Mouse (Mus musculus) erythroid progenitor cell, adult 5-6 weeks (primary cell): ENCODE results near the gene Fhl3. TPM values are rescaled to one million over a fixed set of nuclear protein-coding genes. Genes with fewer than 3 reads are reported as not detected.

ENCODE experiments used
- ATAC-seq: replicated peaks from 2 replicates; pipeline ENCODE4 v1.8.0; 2016; ENCODE audit warnings: moderate number of reproducible peaks, mild to moderate bottlenecking, moderate TSS enrichment, inconsistent platforms; ENCODE audit not compliant: poor library complexity, low FRiP score, severe bottlenecking
- total RNA-seq, 2 experiments: library from RNA; stranded (forward) in 1 of 2; stranded (reverse) in 1 of 2; fragments of 150-400 nt in 1 of 2; fragments of 186-747, 209-891 nt in 1 of 2; gene quantifications; 2 replicates each; pipeline versions ENCODE4 v1.2.3 to v1.2.4; 2015 to 2017; ENCODE audit warnings: low replicate concordance in 2 of 2

Gene Fhl3
- total RNA-seq, 2 experiments from 2014 or later = not detected

DNA sequence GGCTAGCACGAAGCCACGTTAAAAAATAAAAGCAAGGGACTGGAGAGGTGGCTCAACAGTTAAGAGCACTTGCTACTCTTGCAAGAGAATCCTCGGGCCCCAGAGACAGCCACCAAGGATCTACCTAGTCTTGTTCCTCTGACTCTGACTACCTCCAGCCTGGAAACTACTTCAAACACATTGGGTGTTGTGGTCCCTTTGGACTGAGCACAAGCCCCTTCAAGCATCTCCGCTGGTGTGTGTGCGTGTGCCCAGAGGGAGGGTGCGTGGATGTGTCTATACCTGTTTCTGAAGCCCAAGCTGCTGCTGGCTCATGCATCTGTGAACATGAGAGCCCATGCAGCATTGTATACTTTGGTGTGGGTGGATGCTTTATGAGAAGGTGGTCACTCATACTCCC lies 24.5 kb upstream of the Fhl3 start:
- no peak for ATAC-seq

DNA sequence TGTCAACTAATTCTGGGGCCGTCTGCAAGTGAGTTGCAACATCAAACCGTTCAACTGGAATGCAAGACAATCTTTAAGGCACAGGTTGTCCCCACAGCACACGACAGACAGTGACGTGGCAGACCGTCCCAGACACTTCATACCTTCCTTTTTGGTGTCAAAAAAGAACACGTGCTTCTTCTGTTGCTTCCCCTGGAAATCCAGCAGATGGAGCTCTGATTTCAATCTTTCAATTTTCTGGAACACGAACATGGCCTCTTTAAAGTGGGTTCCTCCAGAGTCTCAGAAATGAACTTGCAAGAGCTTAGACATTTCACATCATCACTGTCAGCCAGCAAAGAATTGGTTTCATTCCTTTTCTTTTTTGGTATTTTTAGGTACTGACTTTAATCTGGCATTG lies 18.2 kb upstream of the Fhl3 start:
- ATAC-seq = no peak

DNA sequence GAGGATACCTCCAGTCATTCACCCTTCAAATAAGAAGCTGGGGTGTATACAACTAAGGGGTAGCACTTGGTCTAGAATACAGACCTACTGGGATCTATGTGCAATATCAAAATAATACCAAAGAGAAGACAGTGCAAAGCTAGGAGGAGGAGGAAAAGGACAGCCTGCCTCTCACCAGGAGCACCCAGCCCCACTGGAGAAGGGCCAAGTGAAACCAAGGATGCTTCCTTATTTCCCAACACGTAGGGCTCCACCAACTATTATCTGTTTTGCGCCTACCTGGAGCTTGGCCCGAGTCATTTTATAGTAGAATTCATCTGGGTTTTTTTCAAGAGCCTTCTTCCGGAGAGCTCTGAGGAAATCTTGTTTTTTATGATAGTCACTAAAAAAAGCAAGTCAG lies 17.0 kb upstream of the Fhl3 start:
- ATAC-seq = no peak

- no peak for ATAC-seq
These were observed 15.5 kb upstream of the Fhl3 start for GRCm38 (mm10) chr4:124685004-124685403.

DNA sequence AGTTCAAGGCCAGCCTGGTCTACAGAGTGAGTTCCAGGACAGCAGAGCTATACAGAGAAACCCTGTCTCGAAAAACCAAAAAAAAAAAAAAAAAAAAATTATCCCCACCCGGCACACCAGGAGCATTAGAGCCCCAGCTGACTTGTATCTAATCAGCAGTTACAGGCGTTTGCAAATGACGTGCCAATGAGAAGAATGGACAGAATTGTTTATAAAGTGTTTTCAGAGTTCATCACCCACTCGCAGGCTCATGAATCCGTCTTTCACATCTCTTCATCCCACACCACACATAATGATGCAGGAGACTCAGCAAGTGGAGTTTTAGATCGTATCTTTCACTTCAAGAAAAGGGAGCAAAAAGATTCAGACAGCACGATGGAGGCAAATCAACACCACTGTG lies 15.0 kb upstream of the Fhl3 start:
- ATAC-seq = no peak

DNA sequence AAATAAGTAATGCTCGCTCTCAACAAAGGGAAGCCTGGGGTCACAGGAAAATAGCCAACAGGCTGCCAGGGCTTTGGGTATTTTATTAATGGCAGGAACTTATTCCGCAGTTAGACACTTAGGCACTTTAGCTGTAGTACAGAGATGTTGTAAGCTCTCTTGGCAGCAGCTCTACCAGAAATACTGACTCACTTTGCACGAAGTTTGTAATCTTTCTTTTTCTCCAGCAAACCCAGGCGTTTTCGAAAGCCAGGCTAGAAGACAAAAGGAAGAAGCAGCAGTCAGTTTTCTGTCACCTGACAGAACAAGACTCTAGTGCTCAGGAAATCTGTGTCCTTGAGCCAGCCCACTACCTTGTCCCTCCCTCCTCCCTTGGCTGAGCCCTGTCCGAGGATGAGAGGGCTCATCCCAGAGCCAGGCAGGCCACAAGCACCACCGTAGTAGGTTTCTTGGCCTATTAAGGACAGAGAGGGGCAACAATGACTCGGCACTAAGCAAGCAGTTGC lies 14.6 kb upstream of the Fhl3 start:
- no peak for ATAC-seq

- ATAC-seq = no peak
These were observed 9.0 kb upstream of the Fhl3 start for GRCm38 (mm10) chr4:124691455-124691854.

DNA sequence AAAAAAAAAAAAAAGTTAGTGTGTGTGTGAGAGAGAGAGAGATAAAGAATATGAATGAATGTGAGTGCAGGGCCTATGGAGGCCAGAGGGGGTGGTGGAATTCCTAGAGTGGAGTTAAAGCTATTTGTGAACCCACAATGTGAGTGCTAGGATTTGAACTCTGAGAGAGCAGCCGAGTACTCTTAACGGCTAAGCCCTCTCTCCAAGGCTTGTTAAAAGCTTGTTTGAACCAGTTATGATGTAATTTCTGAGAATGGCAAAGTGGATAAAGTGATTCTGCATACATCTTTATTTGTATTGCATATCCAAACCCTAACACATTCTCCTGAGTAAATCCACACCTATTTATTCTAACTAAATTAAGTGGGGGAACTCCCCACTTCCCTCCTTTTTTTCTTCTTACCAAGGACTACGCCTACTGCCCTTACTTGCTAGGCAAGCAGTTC lies 8.1 kb upstream of the Fhl3 start:
- no peak for ATAC-seq

DNA sequence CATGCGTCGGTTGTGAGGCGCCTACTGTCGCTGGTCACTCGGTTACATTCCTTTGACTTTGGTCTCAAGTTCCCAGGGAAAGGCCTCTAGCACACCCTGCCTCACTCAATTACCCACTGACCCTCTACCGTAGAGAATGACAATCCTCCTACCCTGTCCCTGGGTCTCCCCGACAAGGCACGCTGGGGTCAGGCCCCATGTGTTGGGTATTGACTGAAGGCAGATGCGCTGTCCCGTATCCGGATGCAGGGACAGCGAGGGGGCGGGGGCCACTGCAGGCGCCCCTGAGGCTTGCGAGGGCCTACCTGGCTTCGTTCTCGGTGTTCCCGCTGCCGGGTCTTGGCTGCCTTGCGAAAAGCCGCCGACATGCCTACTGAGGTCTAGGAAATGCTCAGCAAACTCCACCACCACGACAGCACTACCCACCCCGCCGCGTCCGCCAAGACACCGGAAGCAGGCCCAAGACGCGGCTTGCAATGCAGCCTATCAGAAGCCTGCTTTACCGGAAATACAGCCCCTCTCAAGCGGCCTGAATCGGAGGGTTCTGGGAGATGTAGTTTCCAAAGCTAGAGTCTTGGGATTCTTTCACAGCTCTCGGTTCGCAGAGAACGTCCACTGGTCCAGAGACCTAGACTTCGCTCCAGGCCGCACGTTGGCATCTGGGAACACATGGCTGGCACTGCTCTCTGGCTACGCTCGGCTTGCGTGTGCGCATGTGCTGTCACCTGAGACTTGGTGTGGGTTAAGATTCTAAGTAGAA lies 7.2 kb upstream of the Fhl3 start, which contains the start of gene Utp11:
Utp11 (minus strand) TSS at position 466 of the 760 bp plus-strand sequence.
- ATAC-seq = peak; percentile 99

DNA sequence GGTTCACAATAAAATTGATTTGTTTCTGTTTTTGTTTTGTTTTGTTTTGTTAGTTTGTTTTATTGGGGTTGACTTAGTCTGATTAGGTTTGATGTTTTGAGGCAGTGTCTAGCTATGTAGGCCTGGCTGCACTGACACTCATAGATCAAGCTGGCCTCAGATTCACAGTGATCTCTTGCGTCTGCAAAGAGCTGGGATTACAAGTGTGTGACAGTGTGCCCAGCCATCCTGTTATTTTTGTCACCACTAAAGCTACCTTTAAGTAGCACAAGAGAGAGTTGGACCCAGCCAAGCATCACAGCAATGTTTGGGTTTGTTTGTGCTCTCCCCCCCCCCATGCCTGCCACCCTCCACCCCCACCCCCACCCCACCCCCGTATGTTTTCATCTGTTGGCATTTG lies 5.9 kb upstream of the Fhl3 start:
- no peak for ATAC-seq

DNA sequence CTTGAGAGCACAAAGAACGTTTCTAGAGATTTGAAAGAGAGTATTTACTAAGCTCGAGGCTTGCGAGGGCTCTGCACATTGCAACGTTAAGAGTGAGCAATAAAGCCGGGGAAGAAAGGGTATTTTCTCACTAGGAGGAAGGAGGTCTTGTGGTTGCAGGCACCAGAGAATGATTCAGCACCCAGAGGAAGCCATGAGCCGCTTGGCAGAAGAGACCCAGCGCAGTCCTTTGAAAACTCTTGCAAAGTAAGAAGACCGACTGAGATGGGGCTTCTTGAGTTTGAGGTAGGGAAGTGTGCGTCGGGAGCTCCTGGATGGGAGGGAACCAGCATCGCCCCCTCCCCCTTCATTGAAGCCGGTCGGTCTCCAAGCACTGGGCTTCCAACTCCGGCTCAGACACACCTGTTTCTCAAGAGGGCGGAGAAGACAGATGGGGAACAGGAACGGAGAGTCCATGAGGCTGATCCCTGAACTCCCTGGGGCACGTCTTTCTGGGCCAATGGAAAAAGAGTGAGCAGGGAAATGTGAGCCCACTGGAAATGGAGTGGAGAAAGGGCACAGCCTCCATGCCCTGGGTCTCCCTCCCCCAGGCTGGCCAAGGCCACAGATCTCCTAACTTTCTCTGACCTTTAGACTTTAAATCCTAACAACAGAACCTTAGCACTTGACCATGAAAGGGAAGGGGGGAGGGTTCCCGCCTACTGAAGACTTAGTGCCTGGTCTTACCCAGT lies 4.5 kb upstream of the Fhl3 start:
- ATAC-seq = no peak

DNA sequence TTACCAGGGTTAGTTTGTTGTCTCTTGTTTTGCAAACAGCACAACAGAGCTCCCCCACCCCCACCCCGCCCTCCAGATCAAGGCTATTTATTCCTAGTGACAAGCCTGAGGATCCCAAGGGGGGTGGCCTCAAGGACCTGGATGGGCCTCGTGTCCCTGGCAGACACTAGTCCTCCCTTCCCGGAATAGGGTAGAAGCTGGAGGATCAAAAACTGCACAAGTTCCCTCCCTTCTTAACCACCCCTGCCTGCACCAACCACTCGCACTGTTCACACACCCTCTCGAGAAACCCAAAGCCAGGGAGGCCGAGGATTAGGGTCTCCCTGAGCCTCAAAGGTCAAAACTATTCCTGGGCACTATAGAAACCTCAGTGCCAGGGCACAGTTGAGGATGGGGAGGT lies 710 bp upstream of the Fhl3 start:
- no peak for ATAC-seq

GRCm38 (mm10) chr4:124701052-124701845 lies 748 bp downstream of the Fhl3 start:
- no peak for ATAC-seq

- no peak for ATAC-seq
These were observed 1.4 kb downstream of the Fhl3 start for GRCm38 (mm10) chr4:124701916-124702315.

DNA sequence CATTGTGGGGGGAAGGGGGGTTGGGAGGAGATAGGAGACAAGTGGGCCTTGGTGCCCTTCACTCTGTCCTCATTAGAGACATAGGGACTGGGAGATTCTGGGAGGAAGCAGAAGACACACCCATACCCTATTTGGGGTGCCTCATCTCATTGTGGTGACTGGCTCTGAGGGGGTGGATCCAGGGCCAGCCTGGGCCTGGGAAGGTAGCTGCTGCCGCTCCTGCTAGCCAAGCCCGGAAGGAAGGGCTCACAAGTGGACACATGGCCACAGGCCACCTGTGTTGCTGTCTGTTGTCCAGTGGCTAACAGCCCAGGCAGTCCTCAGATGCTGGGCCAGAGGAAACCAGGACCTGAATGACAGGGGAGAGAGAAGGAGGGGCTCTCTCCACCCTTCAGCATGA lies 2.9 kb downstream of the Fhl3 start:
- no peak for ATAC-seq

- no peak for ATAC-seq
These were observed 3.6 kb downstream of the Fhl3 start for GRCm38 (mm10) chr4:124703881-124704796.

GRCm38 (mm10) chr4:124704797-124705474 lies 4.4 kb downstream of the Fhl3 start:
- no peak for ATAC-seq

- no peak for ATAC-seq
These were observed 5.3 kb downstream of the Fhl3 start for GRCm38 (mm10) chr4:124705661-124706269.
